Mouse (Mus musculus): ENCODE results near the gene Lst1. TPM values are rescaled to one million over a fixed set of nuclear protein-coding genes. Genes with fewer than 3 reads are reported as not detected.

Gene Lst1
- total RNA-seq, 2 experiments from 2014 or later: 0.67 to 1.2 TPM

DNA sequence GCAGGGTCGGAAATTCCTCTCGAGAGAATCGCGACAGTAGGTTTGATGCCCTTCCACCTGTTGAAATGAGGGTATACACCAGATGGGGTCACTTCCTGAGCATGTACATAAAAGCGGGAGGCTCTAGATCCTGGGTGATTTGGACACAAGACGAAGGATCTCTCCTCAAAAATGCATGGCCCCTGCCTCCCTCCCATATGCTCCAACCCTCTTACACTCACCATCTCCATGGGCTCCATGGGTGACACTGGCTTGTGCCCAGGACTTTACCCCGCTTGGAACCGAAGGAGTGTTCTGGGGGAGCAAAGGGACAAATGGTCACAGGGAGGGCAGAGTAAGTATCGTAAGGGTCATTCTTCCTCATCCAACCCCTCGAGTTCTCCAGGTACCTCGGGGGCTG is 26.8 kb downstream of the Lst1 start:
- H3K27ac ChIP-seq: no peak overlapping the region
- TF ChIP-seq CTCF (IDR thresholded peaks at IDR 0.05): no peak
- intact Hi-C loops (cut with DNase I): no loop called here
- H3K4me3 ChIP-seq: no peak overlapping the region
- no peak for DNase-seq

DNA sequence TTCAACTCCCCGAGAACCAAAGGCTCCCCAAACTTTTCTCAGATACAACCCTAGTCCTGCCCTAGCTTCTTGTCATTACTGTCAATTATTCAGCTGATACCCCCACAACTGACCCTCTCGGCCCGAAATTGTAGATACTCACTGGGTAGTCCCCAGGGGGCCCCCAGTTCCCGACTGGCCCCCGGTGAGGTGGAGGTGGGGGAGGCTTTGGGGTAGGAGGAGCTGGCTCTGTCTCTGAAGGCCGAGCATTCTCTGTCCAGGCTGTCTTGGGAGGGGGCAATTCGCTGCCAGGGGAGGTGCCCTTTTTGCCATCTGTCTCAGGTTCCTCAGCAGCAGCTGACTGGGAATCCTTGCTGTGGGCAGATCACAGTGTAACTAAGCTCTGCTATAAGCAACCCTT is 28.6 kb downstream of the Lst1 start:
- no peak overlapping the region for H3K4me3 ChIP-seq
- DNase-seq: no peak
- H3K27ac ChIP-seq: no peak overlapping the region
- no peak for TF ChIP-seq CTCF (IDR thresholded peaks at IDR 0.05)
- intact Hi-C loops (cut with DNase I): no loop called here

DNA sequence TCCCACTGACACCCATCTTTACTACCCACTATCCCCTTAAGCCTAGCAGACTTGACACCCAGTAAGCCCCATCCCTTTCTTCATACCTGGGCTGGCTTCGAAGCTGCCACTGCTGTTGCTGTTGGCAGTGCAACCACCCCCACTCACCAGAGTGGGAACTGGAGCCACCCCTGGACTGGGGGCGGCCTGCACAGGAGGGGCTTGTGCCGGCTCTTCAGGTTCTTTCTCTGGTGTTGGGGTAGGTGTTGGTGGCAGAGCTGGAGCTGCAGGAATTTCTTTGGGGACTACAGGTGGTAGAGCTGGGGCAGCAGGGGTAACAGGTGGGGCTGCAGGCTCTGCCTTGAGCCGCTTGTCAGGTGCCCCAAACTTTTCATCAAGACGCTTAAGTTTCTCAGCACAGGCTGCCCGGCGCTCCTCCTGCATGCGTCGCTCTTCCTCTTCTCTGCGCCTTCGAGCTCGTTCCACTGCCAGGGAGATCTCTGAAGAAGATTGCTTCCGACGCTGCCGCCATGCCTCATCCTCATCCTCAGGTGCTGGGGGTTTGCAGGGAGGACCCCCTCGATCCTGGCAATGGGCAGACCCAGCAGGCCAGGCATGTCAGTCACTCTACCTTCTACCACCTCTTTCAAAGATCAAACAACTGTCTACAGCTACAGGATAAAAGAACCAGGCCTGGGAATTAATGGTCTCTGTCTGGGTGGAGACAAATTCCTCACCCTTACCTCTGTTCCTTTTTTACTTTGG is 29.2 kb downstream of the Lst1 start:
- intact Hi-C loops (cut with DNase I): no loop called here
- TF ChIP-seq CTCF (IDR thresholded peaks at IDR 0.05): no peak
- no peak for DNase-seq
- H3K27ac ChIP-seq: no peak overlapping the region
- no peak overlapping the region for H3K4me3 ChIP-seq

DNA sequence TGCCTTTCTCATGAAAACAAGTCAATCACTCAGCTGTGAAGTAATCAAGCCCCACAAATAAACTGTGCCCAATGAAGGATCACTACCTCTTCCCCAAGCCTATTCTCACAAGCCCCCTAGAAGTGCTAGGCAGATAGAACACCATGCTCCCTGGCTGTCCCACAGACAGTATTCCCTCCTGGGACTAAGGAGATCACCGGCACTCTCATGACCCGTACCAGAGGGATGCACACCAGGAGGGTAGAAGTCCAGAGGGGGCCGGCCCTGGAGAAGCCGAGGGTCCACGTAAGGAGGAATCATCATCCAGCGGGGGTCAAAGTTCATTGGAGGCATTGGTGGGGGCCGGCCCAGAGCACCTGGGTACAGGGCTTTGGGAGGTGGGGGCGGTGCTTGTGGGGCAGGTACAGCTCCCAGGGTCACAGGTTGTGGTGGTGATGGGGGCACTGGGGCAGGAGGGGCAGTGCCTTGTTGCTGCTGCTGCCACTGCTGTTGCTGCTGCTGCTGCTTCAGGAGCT is 30.5 kb downstream of the Lst1 start:
- DNase-seq: no peak
- no peak for TF ChIP-seq CTCF (IDR thresholded peaks at IDR 0.05)
- Histone ChIP-seq H3K4me3 (no peak overlapping the region), H3K27ac (no peak overlapping the region)
- intact Hi-C loops (cut with DNase I): no loop called here

DNA sequence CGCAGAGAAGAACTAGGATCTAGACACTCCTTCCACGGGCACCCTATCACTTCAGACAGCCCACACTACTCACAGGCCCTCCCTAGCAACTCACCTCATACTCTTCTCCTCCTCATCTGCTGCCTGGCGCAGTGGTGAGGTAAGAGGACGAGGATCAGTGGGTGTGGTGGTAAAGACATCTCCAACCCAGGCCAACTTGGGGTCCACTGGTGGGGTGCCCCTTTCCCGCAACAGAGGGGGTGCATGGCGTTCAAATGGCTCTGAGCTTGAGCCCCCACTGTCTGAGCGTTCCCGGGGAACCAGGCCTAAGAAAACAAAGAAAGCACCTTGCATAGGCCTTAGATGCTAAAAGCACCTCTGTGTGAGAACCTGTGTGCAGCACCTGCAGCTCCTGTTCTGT is 31.0 kb downstream of the Lst1 start:
- H3K4me3 ChIP-seq: no peak overlapping the region
- no peak overlapping the region for H3K27ac ChIP-seq
- intact Hi-C loops (cut with DNase I): no loop called here
- DNase-seq: no peak
- no peak for TF ChIP-seq CTCF (IDR thresholded peaks at IDR 0.05)

DNA sequence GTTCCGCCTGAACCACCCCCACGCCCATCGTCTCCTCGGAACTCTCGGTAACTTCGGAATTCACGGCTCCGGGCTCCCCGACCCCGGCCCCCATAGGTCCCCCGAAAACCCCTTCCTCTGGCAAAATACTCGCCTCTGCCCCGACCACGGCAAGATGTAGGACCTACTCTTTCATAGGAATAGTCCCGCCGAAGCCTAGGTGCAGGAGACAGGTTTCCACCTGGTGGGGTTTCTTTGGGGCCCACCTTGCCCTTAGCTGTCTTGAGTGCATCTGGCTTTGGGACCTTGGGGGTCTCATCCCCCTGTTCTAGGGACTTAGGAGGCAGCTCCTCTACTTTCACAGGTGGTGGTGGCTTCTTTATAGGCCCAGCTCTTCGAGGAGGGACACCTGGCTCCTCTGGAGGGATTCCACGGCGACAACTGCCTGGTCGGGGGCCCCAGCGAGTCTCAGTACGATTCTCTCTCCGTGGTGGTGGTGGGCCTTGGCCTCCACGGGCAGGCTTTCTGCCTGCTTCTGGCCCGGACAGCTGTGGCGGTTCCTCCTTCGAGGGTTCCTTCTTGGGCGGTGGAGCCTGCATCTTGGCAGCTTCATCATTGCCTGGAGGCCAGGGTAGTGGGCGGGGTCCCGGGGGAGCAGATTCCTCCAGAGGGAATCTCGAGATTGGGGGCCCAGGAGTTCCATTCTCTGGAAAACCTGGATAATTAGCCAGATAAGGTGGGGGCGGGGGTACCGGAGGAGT is 31.6 kb downstream of the Lst1 start:
- Histone ChIP-seq H3K27ac (no peak overlapping the region), H3K4me3 (no peak overlapping the region)
- TF ChIP-seq CTCF (IDR thresholded peaks at IDR 0.05): no peak
- intact Hi-C loops (cut with DNase I): no loop called here
- no peak for DNase-seq

DNA sequence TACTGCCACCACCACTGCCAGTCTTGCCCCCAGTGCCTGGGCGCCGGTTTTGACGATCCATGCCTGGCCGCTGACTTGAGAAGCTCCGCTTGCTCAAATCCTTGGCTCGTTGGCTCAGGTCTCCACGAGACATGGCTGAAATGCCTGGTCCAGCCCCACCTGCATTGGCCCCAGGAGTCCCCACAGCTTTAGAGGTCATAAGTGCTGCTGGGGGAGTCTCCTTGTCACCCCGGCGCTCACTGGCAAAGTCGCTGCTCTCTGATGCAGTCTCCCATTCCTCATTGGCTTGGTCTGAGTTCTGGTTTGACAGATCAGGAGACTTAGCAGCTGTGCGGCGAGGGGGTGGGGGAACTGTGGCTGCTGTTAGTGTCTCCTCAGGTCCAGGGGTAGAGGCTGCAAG is 32.8 kb downstream of the Lst1 start:
- H3K4me3 ChIP-seq: no peak overlapping the region
- intact Hi-C loops (cut with DNase I): no loop called here
- no peak overlapping the region for H3K27ac ChIP-seq
- TF ChIP-seq CTCF (IDR thresholded peaks at IDR 0.05): no peak
- no peak for DNase-seq

DNA sequence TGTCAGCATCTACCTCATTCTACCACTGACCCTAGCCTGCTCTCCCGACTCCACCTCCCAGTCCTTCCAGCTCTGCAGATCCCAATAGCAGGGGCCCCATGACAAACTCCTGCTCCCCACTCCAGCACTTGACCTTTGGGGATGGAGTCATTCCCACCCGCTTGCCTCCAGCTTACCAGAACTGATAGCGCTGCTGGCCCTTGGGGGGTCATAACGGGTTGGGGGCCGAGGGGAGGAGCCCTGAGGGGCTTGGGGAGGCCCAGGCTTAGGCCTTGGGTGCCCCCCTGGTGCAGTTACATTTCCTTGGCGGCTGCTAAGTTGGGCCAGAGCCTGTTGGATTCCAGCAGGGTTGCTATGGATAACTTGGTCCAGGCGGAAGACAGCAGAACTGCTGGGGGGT is 33.6 kb downstream of the Lst1 start:
- Histone ChIP-seq H3K27ac (no peak overlapping the region), H3K4me3 (no peak overlapping the region)
- TF ChIP-seq CTCF (IDR thresholded peaks at IDR 0.05): no peak
- no peak for DNase-seq
- intact Hi-C loops (cut with DNase I): no loop called here

DNA sequence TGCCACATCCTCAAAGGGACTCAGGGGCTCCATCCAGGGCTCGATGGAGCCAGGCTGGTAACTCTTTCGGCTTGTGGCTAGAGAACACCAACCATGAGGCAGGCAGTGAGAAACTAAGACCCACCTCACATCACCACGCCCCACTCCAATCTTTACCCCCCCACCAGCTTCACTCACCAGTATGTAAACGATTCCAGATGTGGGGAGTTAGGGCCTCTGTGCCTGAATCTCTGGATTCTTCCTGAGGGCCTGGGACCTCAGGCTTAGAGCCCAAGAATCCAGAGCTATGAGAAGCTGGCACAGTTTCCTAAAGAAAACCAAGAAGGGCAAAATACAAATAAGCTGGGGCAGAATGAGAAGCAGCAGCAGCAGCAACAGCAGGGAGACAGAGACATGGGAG is 34.3 kb downstream of the Lst1 start:
- intact Hi-C loops (cut with DNase I): no loop called here
- DNase-seq: no peak
- no peak overlapping the region for H3K4me3 ChIP-seq
- TF ChIP-seq CTCF (IDR thresholded peaks at IDR 0.05): no peak
- no peak overlapping the region for H3K27ac ChIP-seq

DNA sequence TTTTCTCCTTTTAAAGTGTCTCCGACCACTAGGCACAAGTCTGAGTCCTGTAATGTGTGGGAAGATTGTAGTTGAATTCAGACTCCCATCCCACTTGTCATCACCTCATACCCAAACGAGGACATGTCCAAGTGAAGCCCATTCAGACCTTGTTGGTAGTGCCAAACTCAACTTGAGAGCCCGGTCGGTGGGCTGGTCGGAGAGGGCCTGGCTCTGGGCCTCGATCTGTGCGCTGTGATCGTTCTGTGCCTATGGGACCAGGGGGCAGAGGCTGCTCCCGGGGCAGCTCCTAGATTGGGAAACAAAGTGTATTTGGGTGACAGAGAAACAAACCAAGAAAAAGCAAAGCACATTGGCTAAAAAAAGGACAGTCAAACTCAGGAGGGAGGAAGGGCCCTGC is 35.2 kb downstream of the Lst1 start:
- Histone ChIP-seq H3K27ac (no peak overlapping the region), H3K4me3 (no peak overlapping the region)
- TF ChIP-seq CTCF (IDR thresholded peaks at IDR 0.05): no peak
- intact Hi-C loops (cut with DNase I): no loop called here
- no peak for DNase-seq

DNA sequence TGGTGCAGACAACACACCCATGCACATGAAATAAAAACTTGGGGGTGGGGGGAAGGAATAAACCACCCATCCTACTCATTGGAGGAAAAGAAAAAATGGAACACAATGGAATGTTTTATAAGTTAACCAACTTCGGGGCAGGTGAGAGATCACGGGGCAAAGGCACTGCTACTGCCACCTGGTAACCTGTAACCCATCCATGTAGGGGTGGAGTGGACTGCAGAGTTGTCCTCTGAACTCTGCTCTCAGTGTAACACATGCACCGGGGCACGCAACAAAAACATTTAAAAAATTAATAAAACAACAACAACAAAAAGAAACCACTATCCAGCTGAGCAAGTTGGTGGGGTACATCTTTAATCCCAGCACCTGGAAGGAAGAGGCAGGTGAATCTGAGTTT is 36.1 kb downstream of the Lst1 start:
- intact Hi-C loops (cut with DNase I): no loop called here
- no peak for DNase-seq
- Histone ChIP-seq H3K27ac (no peak overlapping the region), H3K4me3 (no peak overlapping the region)
- no peak for TF ChIP-seq CTCF (IDR thresholded peaks at IDR 0.05)

DNA sequence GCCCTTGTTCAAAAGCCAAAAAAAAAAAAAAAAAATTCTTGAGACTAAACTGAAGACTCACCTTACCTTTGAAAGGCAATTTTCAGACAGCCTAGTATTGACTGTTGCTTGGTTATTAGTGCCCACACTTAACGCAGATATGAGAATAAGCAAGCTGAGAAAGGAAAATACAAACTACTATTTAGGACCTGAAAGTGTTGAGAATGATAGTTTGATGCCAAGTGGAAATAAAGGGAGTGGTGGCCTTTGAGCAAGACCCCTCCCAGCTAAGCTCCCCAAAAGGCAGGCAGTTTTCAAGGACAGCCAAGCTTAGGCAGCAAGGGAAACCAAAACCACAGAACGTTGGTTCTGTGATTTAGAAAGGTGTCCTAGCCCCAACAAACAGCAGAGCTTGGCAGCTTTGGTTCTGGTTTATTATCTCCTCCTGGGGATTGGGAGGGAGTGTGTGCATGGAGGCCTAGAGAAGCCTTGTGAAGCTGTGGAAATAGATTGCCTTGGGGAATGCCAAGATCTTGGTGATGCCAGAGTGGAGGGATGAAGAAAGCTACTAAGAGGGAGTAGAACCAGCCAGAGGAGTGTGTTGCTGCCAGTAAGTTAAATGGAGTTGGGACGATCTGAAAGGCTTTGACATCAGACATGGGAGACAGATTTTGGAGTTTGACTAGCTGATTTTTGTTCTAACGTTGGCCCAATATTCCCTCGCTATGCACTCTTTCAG is 40.2 kb downstream of the Lst1 start:
- no peak for DNase-seq
- Histone ChIP-seq H3K27ac (peak overlapping the region; percentile 8; the same call in 1 of the 2 replicates), H3K4me3 (no peak overlapping the region)
- intact Hi-C loops (cut with DNase I): no loop called here
- no peak for TF ChIP-seq CTCF (IDR thresholded peaks at IDR 0.05)

DNA sequence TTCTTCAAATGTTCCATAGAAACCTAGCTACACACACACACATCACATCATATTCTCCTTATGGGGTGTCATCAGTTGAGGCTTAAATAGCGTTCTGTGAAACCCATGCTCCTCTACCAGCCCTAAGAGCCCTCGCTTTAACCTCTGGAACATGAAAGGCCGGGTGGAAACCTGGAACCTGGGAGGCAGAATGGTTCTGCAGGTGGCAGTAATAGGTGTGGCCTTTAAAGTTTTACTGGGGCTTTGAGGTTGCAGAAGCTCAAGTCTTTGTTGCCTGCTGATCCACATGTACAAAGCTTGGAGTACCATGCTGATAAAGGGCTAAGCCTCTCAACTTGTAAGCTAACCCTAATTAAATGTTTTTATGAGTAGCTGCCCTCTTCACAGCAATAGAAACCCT is 40.9 kb downstream of the Lst1 start:
- DNase-seq: no peak
- intact Hi-C loops (cut with DNase I): no loop called here
- no peak overlapping the region for H3K4me3 ChIP-seq
- TF ChIP-seq CTCF (IDR thresholded peaks at IDR 0.05): no peak
- no peak overlapping the region for H3K27ac ChIP-seq

Data from gastrocnemius, adult 2 months (tissue).